Mouse (Mus musculus): ENCODE measurements around the gene Eid2b. TPM values are rescaled to one million over a fixed set of nuclear protein-coding genes. Genes with fewer than 3 reads are reported as not detected.

Gene Eid2b
- polyA plus RNA-seq, 1 experiment from 2014 or later, result 6.3 TPM

- H3K9ac ChIP-seq (ENCODE audit: low read depth, low read length), result 0 out of 2 replicates have a peak overlapping the region, but pooled peaks have one; percentile 39
- H3K4me1 ChIP-seq (ENCODE audit: control insufficient read depth, insufficient read depth, low read length), result peaks cover 7% of the 10 kb centered on the region
- 2% methylated on average over 18 of the region's 18 CpGs for WGBS (ENCODE audit: insufficient replicate concordance)
- ATAC-seq (replicated peaks; ENCODE audit: insufficient number of reproducible peaks, low FRiP score, low TSS enrichment), result no peak
- no peaks in the 10 kb centered on the region for H3K36me3 ChIP-seq (ENCODE audit: control insufficient read depth, insufficient read depth, low read length)
- H3K27me3 ChIP-seq (ENCODE audit: control insufficient read depth, insufficient read depth, low read length), result peaks cover 63% of the 10 kb centered on the region
- no peaks in the 10 kb centered on the region for H3K9me3 ChIP-seq (replicated peaks; ENCODE audit: control insufficient read depth, low read length)
- H3K27ac ChIP-seq (ENCODE audit: low read depth, low read length), result no peak overlapping the region
- peak overlapping the region; percentile 39 for H3K4me3 ChIP-seq (ENCODE audit: low read depth, low read length)
- peak overlapping the region; percentile 66 for H3K4me2 ChIP-seq
Observed at GRCm38 (mm10) chr7:28290165-28290564, 12.6 kb downstream of the Eid2b start.

- Histone ChIP-seq H3K27ac (ENCODE audit: low read depth, low read length) (no peak within 1 kb of the TSS), H3K36me3 (ENCODE audit: control insufficient read depth, insufficient read depth, low read length) (no peaks in the 10 kb centered on the region), H3K4me2 (peak within 1 kb of the TSS; percentile 66), H3K9me3 (replicated peaks; ENCODE audit: control insufficient read depth, low read length) (no peaks in the 10 kb centered on the region), H3K4me1 (ENCODE audit: control insufficient read depth, insufficient read depth, low read length) (peaks cover 7% of the 10 kb centered on the region), H3K9ac (ENCODE audit: low read depth, low read length) (peak within 1 kb of the TSS; percentile 39; the same call in 1 of the 2 replicates), H3K27me3 (ENCODE audit: control insufficient read depth, insufficient read depth, low read length) (peaks cover 67% of the 10 kb centered on the region), H3K4me3 (ENCODE audit: low read depth, low read length) (peak within 1 kb of the TSS; percentile 39)
- ATAC-seq (replicated peaks; ENCODE audit: insufficient number of reproducible peaks, low FRiP score, low TSS enrichment), result 0 out of 2 replicates have a peak, but pooled peaks have one; percentile 41
- WGBS (ENCODE audit: insufficient replicate concordance), result under 1% methylated on average over 51 of the region's 52 CpGs
Observed at GRCm38 (mm10) chr7:28290638-28291590, 13.4 kb downstream of the Eid2b start, which contains the start of gene Selenov. Gene Selenov, minus strand, starts transcription at chr7:28291186.

GRCm38 (mm10) chr7:28294481-28294880 lies 16.9 kb downstream of the Eid2b start:
- Histone ChIP-seq H3K9ac (ENCODE audit: low read depth, low read length) (peak overlapping the region; percentile 56; the same call in 1 of the 2 replicates), H3K4me2 (peak overlapping the region; percentile 79), H3K4me3 (ENCODE audit: low read depth, low read length) (peak overlapping the region; percentile 53), H3K36me3 (ENCODE audit: control insufficient read depth, insufficient read depth, low read length) (no peaks in the 10 kb centered on the region), H3K27ac (ENCODE audit: low read depth, low read length) (no peak overlapping the region), H3K4me1 (ENCODE audit: control insufficient read depth, insufficient read depth, low read length) (peaks cover 7% of the 10 kb centered on the region), H3K9me3 (replicated peaks; ENCODE audit: control insufficient read depth, low read length) (no peaks in the 10 kb centered on the region), H3K27me3 (ENCODE audit: control insufficient read depth, insufficient read depth, low read length) (peaks cover 78% of the 10 kb centered on the region)
- WGBS (ENCODE audit: insufficient replicate concordance), result 8% methylated on average over 59 of the region's 63 CpGs
- ATAC-seq (replicated peaks; ENCODE audit: insufficient number of reproducible peaks, low FRiP score, low TSS enrichment), result peak; percentile 46; the same call in 1 of the 2 replicates

GRCm38 (mm10) chr7:28298837-28299625 lies 21.5 kb downstream of the Eid2b start:
- Histone ChIP-seq H3K9me3 (replicated peaks; ENCODE audit: control insufficient read depth, low read length) (no peaks in the 10 kb centered on the region), H3K4me3 (ENCODE audit: low read depth, low read length) (no peak overlapping the region), H3K4me2 (0 out of 2 replicates have a peak overlapping the region, but pooled peaks have one; percentile 18), H3K9ac (ENCODE audit: low read depth, low read length) (no peak overlapping the region), H3K4me1 (ENCODE audit: control insufficient read depth, insufficient read depth, low read length) (no peaks in the 10 kb centered on the region), H3K27me3 (ENCODE audit: control insufficient read depth, insufficient read depth, low read length) (peaks cover 67% of the 10 kb centered on the region), H3K36me3 (ENCODE audit: control insufficient read depth, insufficient read depth, low read length) (no peaks in the 10 kb centered on the region), H3K27ac (ENCODE audit: low read depth, low read length) (no peak overlapping the region)
- ATAC-seq (replicated peaks; ENCODE audit: insufficient number of reproducible peaks, low FRiP score, low TSS enrichment), result no peak
- 29% methylated on average over 43 of the region's 43 CpGs for WGBS (ENCODE audit: insufficient replicate concordance)

- ATAC-seq (replicated peaks; ENCODE audit: insufficient number of reproducible peaks, low FRiP score, low TSS enrichment), result no peak
- peaks cover 47% of the 10 kb centered on the region for H3K27me3 ChIP-seq (ENCODE audit: control insufficient read depth, insufficient read depth, low read length)
- 1% methylated on average over 30 of the region's 30 CpGs for WGBS (ENCODE audit: insufficient replicate concordance)
- no peaks in the 10 kb centered on the region for H3K9me3 ChIP-seq (replicated peaks; ENCODE audit: control insufficient read depth, low read length)
- H3K4me3 ChIP-seq (ENCODE audit: low read depth, low read length), result peak within 1 kb of the TSS; percentile 32
- H3K4me1 ChIP-seq (ENCODE audit: control insufficient read depth, insufficient read depth, low read length), result no peaks in the 10 kb centered on the region
- H3K4me2 ChIP-seq, result peak within 1 kb of the TSS; percentile 65
- no peak within 1 kb of the TSS for H3K27ac ChIP-seq (ENCODE audit: low read depth, low read length)
- peaks cover 20% of the 10 kb centered on the region for H3K36me3 ChIP-seq (ENCODE audit: control insufficient read depth, insufficient read depth, low read length)
- peak within 1 kb of the TSS; percentile 40 for H3K9ac ChIP-seq (ENCODE audit: low read depth, low read length)
Observed at GRCm38 (mm10) chr7:28301616-28302433, 24.3 kb downstream of the Eid2b start, which contains the start of gene Dll3. Gene Dll3, minus strand, starts transcription at chr7:28302238.

GRCm38 (mm10) chr7:28305641-28306040 lies 28.1 kb downstream of the Eid2b start:
- Histone ChIP-seq H3K4me1 (ENCODE audit: control insufficient read depth, insufficient read depth, low read length) (peaks cover under 1% of the 10 kb centered on the region), H3K36me3 (ENCODE audit: control insufficient read depth, insufficient read depth, low read length) (peaks cover 41% of the 10 kb centered on the region), H3K27ac (ENCODE audit: low read depth, low read length) (no peak overlapping the region), H3K9me3 (replicated peaks; ENCODE audit: control insufficient read depth, low read length) (no peaks in the 10 kb centered on the region), H3K9ac (ENCODE audit: low read depth, low read length) (no peak overlapping the region), H3K4me3 (ENCODE audit: low read depth, low read length) (no peak overlapping the region), H3K4me2 (no peak overlapping the region), H3K27me3 (ENCODE audit: control insufficient read depth, insufficient read depth, low read length) (peaks cover 17% of the 10 kb centered on the region)
- no peak for ATAC-seq (replicated peaks; ENCODE audit: insufficient number of reproducible peaks, low FRiP score, low TSS enrichment)
- 88% methylated on average over 10 of the region's 10 CpGs for WGBS (ENCODE audit: insufficient replicate concordance)

GRCm38 (mm10) chr7:28306216-28306615 lies 28.7 kb downstream of the Eid2b start:
- H3K4me1 ChIP-seq (ENCODE audit: control insufficient read depth, insufficient read depth, low read length), result peaks cover 7% of the 10 kb centered on the region
- peaks cover 41% of the 10 kb centered on the region for H3K36me3 ChIP-seq (ENCODE audit: control insufficient read depth, insufficient read depth, low read length)
- peaks cover 11% of the 10 kb centered on the region for H3K27me3 ChIP-seq (ENCODE audit: control insufficient read depth, insufficient read depth, low read length)
- WGBS (ENCODE audit: insufficient replicate concordance), result 84% methylated on average over 8 of the region's 8 CpGs
- H3K9ac ChIP-seq (ENCODE audit: low read depth, low read length), result no peak overlapping the region
- H3K4me2 ChIP-seq, result no peak overlapping the region
- no peaks in the 10 kb centered on the region for H3K9me3 ChIP-seq (replicated peaks; ENCODE audit: control insufficient read depth, low read length)
- H3K27ac ChIP-seq (ENCODE audit: low read depth, low read length), result no peak overlapping the region
- H3K4me3 ChIP-seq (ENCODE audit: low read depth, low read length), result no peak overlapping the region
- ATAC-seq (replicated peaks; ENCODE audit: insufficient number of reproducible peaks, low FRiP score, low TSS enrichment), result no peak

All from heart, embryonic 11.5 days (tissue).